Mouse (Mus musculus): ENCODE results near the gene Olfr1222. TPM values are rescaled to one million over a fixed set of nuclear protein-coding genes. Genes with fewer than 3 reads are reported as not detected.
"Not testable (repeated sequence)": the region's sequence is repeated elsewhere in the genome, so short reads cannot be mapped to it uniquely, and the experiment has no call there.

Olfr1222 gene
- total RNA-seq (2021): not detected
- long read RNA-seq, experiment 1: 0 reads
- long read RNA-seq, experiment 2: 0 reads

DNA sequence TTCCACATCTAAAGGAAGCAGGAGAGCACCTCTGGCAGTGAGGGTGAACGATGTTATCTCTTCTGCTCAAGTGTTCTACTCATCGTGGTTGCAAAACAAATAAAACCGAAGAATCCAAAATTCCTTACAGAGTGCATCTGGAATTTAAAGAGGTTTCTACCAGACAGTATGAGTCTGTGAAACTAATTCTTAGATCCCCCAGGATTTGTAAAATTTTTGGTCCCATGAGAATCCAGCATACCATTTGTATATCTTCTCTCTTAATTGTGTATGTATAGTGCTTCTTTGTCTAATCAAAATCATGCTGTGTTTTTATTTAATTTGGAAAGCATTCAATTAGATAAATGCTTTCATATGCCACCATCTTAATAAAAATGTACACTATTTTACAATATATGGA is at the start of gene Olfr1222:
TSS of gene Olfr1222 (minus strand) at position 101 of the 400 bp plus-strand sequence.
- DNase-seq: no peak

- DNase-seq: no peak
Observed at GRCm38 (mm10) chr2:89174569-89174968, 41.7 kb upstream of the Olfr1222 start, which contains the start of gene Olfr1225. Gene Olfr1225, minus strand, starts transcription at chr2:89174669.

DNA sequence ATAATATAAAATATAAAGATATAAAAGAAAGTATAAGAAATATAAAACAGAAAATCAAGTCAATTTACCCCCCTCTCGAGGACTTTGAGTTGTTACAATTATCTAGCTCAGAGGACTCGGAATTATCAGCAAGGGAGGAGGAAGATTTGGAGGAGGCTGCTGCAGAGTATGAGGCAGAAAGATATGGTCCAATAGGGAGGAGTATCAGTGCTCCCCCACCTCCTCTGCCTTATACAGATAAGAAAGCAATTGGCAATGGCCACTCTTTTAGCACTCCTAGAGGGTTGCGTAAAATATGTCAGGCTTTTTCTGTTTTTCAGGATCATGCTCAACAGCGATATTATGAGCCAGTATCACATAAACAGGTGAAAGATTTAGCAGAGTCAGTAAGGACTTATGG is 31.9 kb upstream of the Olfr1222 start:
- not testable (repeated sequence) for DNase-seq

DNA sequence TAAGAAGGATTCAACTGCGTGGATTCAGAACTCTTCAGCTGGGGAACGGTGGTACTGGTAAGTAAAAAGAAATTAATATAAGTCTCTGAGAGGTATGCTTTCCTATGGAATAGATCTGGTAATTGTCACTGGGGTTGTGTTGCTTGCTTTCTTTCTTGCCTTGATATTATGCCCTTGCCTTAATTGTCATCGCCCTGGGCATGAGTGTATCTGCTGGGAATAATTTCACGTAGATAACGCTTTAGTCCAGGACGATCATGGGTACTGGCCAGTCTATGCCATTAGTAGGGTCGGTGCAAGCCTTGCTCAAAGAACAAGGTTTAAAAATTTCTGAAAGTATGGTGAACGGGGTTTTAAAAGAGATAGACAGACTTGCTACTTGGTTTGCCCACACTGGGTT is 31.1 kb upstream of the Olfr1222 start, which contains the start of gene Olfr1224-ps1:
TSS of gene Olfr1224-ps1 (minus strand) at position 101 of the 400 bp plus-strand sequence.
- DNase-seq: not testable (repeated sequence)

DNA sequence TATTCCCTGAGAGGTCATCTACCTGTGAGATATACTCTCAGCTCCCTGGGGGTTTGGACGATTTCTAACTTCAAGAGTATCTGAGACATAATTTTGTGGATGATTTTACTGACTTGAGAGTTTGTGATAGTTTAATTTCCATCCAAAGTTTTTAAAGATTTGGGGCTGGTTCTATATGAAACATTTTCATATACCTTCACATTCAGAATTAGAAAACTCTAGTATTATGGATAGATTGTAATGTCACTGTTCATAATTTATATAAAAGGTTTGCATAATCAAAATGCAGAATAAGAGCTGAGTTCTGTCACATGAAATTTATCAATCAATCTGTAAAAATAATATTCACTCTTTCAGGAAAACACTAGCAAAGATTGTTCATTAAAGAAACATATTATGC is 18.6 kb upstream of the Olfr1222 start, which contains the start of gene Olfr1223:
TSS of gene Olfr1223 (minus strand) at position 101 of the 400 bp plus-strand sequence.
- no peak for DNase-seq

DNA sequence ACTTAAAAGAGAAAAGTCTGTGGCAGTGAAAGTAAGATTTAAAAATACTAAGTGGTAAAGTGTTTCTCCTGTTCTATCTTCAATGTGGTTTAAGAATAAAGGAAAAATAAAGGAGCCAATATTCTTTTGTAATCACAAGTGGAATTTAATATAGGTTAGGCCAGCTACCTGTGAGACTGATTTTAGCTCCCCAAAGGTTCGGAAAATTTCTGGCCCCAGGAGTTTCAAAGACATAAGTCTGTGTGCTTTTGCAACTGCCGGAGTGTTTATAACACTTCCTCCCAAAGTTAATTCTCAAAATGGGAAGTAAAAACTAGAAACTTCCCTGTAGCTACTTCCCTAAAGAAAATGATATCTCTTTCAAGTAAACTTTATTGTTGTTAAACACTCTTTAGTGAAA is 15.7 kb downstream of the Olfr1222 start, which contains the start of gene Olfr1221:
TSS of gene Olfr1221 (minus strand) at position 101 of the 400 bp plus-strand sequence.
- DNase-seq: no peak

DNA sequence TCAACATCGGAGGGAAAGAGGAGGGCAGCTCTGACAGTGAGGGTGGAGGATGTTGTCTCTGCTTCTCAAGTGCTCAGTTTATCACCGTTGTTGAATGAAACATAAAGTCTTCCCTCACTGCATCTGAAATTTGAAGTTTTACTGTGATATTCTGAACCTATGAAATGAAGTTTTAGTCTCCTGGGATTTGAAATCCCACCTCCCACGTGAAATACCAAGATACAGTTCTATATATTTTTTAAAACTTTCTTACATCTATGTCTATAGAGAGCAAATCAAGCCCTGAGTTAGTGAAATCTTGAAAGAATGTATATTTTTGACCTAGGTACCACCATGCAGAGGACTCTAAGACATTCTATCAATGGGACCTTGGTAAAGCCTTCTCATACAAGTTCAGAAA is 26.1 kb downstream of the Olfr1222 start, which contains the start of gene Olfr1220:
TSS of gene Olfr1220 (minus strand) at position 101 of the 400 bp plus-strand sequence.
- DNase-seq: no peak

DNA sequence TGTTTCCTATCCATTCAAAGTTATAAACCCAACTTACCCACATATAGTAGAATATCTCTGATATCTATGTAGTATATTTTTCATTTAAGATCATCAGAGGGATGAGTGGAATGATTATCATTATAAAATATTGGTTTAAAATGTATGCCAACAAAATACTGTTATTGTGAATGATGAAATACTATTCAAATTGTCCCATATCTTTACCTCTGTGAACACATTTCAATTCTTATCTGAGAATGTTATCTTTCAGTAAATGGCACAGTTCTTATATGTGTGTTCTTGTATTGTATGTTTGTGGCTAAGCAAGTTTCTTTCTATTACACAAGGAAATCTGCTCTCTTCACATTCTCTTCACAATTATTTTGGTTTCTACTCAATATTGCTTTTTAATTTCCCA is 27.2 kb downstream of the Olfr1222 start:
- no peak for DNase-seq

- DNase-seq: no peak
Observed at GRCm38 (mm10) chr2:89093848-89094247, 39.0 kb downstream of the Olfr1222 start.

DNA sequence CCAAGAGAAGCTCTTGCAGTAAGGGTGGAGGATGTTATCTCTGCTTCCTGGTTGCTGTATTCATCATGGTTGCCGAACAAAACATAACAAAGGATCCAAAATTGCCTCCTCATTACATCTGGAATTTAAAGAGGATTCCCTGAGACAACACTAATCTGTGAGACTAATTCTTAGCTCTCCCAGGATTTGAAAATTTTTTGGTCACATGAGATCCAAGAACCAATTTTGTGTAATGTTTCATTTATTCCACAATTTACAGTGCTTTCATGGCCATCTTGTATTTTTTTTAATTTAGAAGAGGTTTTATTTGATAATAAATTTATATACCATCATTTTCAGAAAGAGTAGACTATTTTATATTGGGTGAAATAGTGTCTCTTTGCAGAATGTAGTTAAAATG is 49.4 kb downstream of the Olfr1222 start, which contains the start of gene Olfr1219:
TSS of gene Olfr1219 (minus strand) at position 101 of the 400 bp plus-strand sequence.
- DNase-seq: no peak

DNA sequence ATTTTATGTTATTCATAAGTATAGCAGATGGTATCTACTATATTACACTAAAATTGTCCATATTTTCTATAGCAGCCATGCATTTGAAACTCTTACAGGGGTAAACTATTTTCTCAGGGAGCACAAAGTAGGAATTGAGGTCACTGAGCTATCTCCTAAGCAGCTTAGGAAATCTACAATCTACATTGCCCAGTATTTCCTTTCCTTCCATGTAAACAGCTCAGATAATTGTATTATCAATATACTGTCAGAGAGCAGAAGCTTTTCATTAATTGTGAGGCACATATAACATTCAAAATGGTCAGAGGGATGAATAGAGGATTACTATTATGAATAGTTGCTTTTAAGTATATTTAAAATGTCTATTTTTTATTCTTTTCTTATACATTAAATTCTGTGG is 51.4 kb downstream of the Olfr1222 start:
- DNase-seq: no peak

Other genes with a start within 250 kb of the Olfr1222 start
- gene Olfr1208, start 230.7 kb downstream of the Olfr1222 start, total RNA-seq (2021): not detected
- gene Olfr1209, start 217.9 kb downstream of the Olfr1222 start, total RNA-seq (2021): not detected
- gene Olfr1211, start 194.9 kb downstream of the Olfr1222 start, total RNA-seq (2021): not detected
- not detected for gene Olfr1212, start 179.1 kb downstream of the Olfr1222 start, total RNA-seq (2021)
- gene Gm13762, start 152.8 kb downstream of the Olfr1222 start, total RNA-seq (2021): not detected
- gene Olfr1214, start 140.4 kb downstream of the Olfr1222 start, total RNA-seq (2021): not detected
- gene Olfr1215, start 126.1 kb downstream of the Olfr1222 start, total RNA-seq (2021): not detected
- gene Olfr1216, start 114.7 kb downstream of the Olfr1222 start, total RNA-seq (2021): not detected
- not detected for gene Olfr1217, start 101.0 kb downstream of the Olfr1222 start, total RNA-seq (2021)
- not detected for gene Olfr1218, start 71.9 kb downstream of the Olfr1222 start, total RNA-seq (2021)
- gene Olfr1219, start 49.5 kb downstream of the Olfr1222 start, total RNA-seq (2021): not detected
- not detected for gene Olfr1220, start 26.2 kb downstream of the Olfr1222 start, total RNA-seq (2021)
- gene Olfr1221, start 15.8 kb downstream of the Olfr1222 start, total RNA-seq (2021): not detected
- not detected for gene Olfr1223, start 18.5 kb upstream of the Olfr1222 start, total RNA-seq (2021)
- gene Olfr1224-ps1, start 31.0 kb upstream of the Olfr1222 start, total RNA-seq (2021): not detected
- not detected for gene Olfr1225, start 41.6 kb upstream of the Olfr1222 start, total RNA-seq (2021)
- gene Olfr1226, start 67.0 kb upstream of the Olfr1222 start, total RNA-seq (2021): not detected
- not detected for gene Olfr1228, start 121.0 kb upstream of the Olfr1222 start, total RNA-seq (2021)
- not detected for gene Olfr1229, start 155.0 kb upstream of the Olfr1222 start, total RNA-seq (2021)
- gene Olfr1230, start 164.2 kb upstream of the Olfr1222 start, total RNA-seq (2021): not detected
- not detected for gene Olfr1231, start 174.0 kb upstream of the Olfr1222 start, total RNA-seq (2021)
- gene Olfr1232, start 196.6 kb upstream of the Olfr1222 start, total RNA-seq (2021): not detected
- not detected for gene Olfr1233, start 209.3 kb upstream of the Olfr1222 start, total RNA-seq (2021)
- gene Olfr1234, start 231.8 kb upstream of the Olfr1222 start, total RNA-seq (2021): not detected